Mouse (Mus musculus): ENCODE results near the gene Slc23a2. TPM values are rescaled to one million over a fixed set of nuclear protein-coding genes. Genes with fewer than 3 reads are reported as not detected.

Slc23a2 gene
- polyA plus RNA-seq, 1 experiment = 1.7 TPM

GRCm38 (mm10) chr2:132029646-132030417 lies 115.1 kb downstream of the Slc23a2 start, which contains the start of gene Rassf2:
Rassf2 (minus strand) TSS chr2:132030258.
- no peak for TF ChIP-seq GATA1 (IDR thresholded peaks at IDR 0.05; ENCODE audit: low read length)

DNA sequence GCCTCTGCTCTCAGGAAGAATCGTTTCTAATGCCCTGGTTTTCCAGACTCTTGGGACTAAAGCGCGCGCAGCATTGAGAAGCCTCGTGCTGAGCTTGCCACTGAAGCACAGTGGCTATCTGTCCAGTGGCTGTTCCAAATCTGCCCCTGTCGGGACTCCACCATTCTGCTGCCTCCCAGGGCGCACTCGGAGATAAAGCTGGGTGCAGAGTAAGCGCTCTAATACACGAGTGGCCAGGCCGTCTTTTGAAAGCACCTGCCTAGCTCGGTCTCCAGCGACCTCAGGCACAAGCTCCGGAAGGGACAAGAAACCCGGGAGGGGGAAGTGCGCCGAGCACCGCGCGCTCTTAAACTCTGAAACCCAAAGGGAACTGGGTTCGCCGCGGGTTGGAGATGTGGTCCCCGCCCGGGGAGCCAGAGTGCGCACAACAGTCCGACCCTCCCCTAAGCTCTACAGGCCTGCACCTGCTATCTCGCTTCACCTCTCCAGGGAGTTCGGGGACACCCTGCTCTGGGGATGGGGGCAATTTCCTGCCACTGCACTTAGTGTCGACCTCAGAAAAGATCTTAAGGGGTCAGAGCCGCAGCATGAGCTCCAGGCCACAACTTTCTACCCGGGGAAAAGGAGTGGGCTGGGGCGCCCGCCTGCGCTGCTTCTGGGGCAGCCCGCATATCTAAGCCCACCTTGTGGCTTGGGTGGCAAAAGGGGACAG lies 115.9 kb downstream of the Slc23a2 start:
- no peak for TF ChIP-seq GATA1 (IDR thresholded peaks at IDR 0.05; ENCODE audit: low read length)

DNA sequence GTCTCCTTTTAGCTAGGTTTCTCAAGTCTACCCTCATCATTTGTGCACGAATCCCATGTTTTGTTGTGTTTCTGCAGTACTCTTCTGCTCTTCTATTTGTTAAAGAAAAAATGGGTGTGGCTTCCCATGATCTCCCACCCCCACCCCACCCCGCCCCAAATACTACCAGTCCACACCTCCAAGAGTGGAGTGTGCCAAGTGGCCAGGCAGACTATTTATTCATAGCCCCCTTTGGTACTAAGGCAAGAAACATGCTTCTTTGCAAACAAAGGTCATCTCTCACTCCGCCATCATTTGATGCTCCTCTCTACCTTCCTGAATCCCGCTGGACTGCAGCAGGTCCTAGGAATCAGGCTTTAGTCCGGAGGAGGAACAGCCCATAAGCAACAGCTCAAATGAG lies 116.8 kb downstream of the Slc23a2 start:
- no peak for TF ChIP-seq GATA1 (IDR thresholded peaks at IDR 0.05; ENCODE audit: low read length)

GRCm38 (mm10) chr2:132027366-132027765 lies 117.5 kb downstream of the Slc23a2 start:
- TF ChIP-seq GATA1 (IDR thresholded peaks at IDR 0.05; ENCODE audit: low read length) = no peak

DNA sequence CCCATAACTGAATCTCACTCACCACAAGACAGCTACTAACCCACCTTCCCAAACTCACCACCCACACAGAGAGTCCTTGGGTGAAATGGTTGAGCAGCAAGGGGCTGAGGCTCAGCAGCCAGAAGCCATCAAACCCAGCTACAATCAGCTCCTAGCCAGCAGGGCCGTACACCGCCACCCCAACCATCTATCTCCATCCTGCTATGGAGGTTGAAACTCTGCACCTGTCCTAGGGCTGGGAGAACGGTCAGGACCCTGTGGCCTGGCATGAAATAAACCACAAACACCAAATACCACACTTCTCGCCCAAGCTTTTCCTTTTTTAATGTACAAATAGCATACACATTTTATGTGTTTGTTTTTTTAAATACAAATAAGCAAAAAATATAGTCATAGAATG lies 120.9 kb downstream of the Slc23a2 start:
- TF ChIP-seq GATA1 (IDR thresholded peaks at IDR 0.05; ENCODE audit: low read length) = no peak

DNA sequence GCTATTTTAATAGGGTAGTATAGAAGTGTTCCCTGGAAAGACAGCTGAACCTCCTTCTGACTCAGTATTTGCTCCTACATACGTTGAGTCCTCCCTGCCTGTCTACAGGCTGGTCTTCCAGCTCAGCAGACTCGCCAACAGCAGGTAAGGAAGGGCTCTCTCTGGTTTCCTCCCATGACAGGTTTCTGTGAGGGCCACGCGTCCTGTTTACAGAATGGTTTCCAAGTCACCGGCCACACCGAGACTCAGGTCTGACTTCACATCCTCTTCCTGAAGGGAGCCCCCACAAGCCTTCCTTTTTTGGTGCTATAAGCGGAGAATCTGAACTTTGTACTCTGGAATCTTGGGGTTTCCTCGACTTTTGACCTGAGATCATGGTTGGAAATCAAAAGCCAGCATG lies 122.3 kb downstream of the Slc23a2 start:
- TF ChIP-seq GATA1 (IDR thresholded peaks at IDR 0.05; ENCODE audit: low read length) = no peak

- TF ChIP-seq GATA1 (IDR thresholded peaks at IDR 0.05; ENCODE audit: low read length) = no peak
These were observed 123.3 kb downstream of the Slc23a2 start for GRCm38 (mm10) chr2:132021616-132022015.

DNA sequence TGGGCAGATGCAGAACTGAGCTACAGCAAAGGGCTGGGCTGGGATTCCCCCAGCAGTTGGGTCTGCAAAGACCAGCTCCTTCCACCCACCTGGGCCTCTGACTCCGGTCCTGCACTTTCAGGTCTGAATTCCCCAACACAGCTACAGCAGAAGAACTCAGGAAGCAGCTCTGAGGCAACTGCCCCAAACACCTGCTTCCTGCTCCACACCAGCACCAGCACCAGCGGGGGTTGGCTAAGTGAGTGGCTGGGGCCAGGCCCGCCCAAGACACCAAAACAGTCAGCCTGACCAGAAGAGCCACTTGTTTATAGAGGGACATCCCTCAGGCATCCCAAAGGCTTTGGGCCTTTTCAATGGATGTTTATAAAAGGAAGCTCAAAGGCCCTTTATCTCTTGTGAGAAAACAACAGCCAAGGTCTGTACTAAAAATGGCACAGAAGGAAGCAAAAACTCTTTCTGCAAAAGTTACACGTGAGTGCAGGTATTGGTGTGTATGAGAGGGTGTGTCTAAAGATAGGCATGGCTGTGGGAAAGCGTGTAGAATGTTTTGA lies 123.8 kb downstream of the Slc23a2 start:
- TF ChIP-seq GATA1 (IDR thresholded peaks at IDR 0.05; ENCODE audit: low read length) = no peak

DNA sequence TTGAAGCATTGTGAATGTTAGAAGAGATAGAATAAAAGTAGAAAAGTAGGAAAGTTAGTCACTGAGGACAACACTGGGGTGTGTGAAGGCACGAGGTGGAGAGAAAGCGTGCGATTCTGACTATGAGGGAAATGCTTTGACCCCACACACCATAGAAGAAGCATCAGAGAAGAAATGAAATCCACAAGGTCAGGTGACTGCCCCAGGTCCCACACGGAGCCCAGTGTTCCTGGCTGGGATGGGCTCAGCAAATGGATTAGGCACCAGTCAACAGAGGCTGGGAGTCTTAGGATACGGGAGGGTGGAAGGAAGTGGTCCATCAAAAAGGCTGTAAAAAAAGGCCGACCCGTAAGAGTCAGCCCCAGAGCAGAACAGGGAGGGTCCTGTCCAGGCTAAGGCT lies 124.5 kb downstream of the Slc23a2 start:
- TF ChIP-seq GATA1 (IDR thresholded peaks at IDR 0.05; ENCODE audit: low read length) = no peak

DNA sequence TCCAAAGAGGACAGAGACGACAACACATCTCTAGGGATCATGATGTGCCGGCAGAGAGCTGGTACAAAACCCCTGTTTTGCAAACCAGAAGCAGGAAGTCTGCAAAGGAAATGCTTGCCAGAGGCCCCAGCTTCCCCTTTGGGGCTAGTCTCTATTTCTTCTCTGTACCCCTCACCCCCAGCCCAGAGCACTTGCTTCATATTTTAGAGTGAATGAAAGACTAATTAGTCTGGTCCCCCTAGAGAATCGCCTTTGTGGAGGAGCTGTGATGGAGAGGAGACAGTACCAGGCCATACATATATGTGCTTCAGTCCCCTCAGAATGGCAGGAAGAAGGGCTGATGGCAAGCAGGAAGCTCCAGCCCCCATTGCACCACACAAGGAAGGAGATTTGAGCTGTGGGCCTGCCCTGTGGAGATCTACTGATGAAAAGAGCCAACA lies 125.5 kb downstream of the Slc23a2 start:
- no peak for TF ChIP-seq GATA1 (IDR thresholded peaks at IDR 0.05; ENCODE audit: low read length)

DNA sequence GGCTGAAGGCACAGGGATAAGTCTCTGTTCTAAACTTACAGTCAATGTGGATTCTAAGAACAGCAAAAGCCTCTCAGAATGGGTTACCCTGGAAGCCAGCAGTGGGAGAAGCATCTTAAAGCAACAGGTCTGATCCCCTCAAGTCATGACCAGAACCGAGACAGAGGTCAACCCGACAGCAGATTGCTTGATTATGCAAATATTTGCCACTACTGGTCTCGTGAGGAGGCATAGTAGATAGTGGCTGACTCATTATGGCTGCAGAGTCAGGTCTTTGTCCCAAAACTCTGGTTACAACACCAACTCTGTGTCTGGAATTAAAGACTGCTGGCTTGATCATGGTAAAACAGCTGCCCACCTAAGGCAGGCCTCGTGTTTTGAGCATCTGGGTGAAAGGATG lies 126.8 kb downstream of the Slc23a2 start:
- no peak for TF ChIP-seq GATA1 (IDR thresholded peaks at IDR 0.05; ENCODE audit: low read length)

DNA sequence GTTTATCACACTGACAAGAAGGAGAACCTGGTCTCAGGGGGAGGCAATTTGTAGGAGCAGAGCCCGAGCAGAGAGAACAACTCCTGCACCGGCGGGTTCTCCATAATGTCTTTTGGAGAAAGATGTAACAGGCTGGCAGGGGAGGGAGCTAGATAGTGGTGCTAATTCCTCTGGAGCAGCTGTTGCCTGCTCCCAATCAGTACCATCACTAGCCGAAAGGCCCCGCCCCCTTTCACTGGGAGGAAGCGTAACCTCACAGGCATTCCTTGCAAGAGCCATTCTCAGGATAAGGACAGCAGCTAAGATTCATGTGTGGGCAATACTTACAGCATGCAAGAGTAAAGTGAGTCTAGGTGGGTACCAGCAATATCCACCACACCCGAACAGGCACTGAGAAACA lies 127.3 kb downstream of the Slc23a2 start:
- TF ChIP-seq GATA1 (IDR thresholded peaks at IDR 0.05; ENCODE audit: low read length) = no peak

- no peak for TF ChIP-seq GATA1 (IDR thresholded peaks at IDR 0.05; ENCODE audit: low read length)
These were observed 128.9 kb downstream of the Slc23a2 start for GRCm38 (mm10) chr2:132016034-132016433.

- no peak for TF ChIP-seq GATA1 (IDR thresholded peaks at IDR 0.05; ENCODE audit: low read length)
These were observed 131.8 kb downstream of the Slc23a2 start for GRCm38 (mm10) chr2:132013152-132013551.

- TF ChIP-seq GATA1 (IDR thresholded peaks at IDR 0.05; ENCODE audit: low read length) = no peak
These were observed 134.1 kb downstream of the Slc23a2 start for GRCm38 (mm10) chr2:132010781-132011180.

DNA sequence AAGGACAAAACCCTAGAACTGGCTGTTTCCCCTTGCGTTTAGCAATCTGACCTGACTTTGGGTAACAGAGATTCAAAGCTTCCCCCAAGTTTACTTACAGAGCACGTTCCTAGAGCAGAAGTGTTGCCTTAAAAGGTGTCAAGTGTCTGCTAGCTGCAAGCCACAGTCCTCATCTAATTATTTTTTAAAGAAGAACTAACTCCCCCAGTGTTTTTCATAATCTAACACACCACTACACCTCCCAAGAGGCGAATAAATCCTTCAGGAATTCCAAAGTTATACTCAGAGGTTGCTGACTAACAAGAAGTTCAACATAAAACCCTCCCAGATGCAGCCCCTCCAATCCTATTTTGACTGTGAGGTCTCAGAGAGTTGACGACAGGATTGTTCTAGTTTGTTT lies 136.7 kb downstream of the Slc23a2 start:
- no peak for TF ChIP-seq GATA1 (IDR thresholded peaks at IDR 0.05; ENCODE audit: low read length)

DNA sequence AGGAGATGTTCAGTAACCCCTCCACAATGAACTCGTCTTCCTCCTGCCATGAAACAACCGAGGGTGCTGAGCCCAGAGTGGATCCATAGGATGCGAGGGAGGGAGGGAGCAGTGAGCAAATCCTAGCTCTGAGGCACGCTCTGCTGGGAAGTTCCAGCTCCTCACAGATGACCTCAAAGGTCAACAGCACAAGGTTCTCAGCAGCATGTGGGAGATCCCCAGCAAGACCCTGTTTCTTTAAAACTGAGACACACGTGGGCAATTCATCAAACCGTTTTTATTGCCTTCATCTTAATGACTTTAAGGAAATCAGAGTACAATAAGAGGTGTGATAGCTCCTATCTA lies 137.5 kb downstream of the Slc23a2 start:
- TF ChIP-seq GATA1 (IDR thresholded peaks at IDR 0.05; ENCODE audit: low read length) = no peak

All from G1E-ER4 (cell line).